Comparison of ENCODE assay signal across 7 mouse cellular contexts in genomic region chr3:144643301-144643871, GRCm38 (mm10).
DNase-seq lines count a peak whose midpoint lies in the region; ATAC-seq and TF ChIP-seq lines count a peak whose summit lies in the region.

No protein-coding gene starts in this region.

- no peak overlapping the region for H3K9ac ChIP-seq in heart, embryonic 12.5 days
- H3K9ac ChIP-seq in kidney, embryonic 16.5 days (replicated peaks; ENCODE audit: low read length), result no peak overlapping the region
- H3K9ac ChIP-seq in liver, embryonic 13.5 days, result no peak overlapping the region

- H3K4me1 ChIP-seq in heart, embryonic 12.5 days (replicated peaks), result peaks cover 13% of the 10 kb centered on the region
- H3K4me1 ChIP-seq in kidney, embryonic 16.5 days (ENCODE audit: insufficient read depth, low read length), result peaks cover 14% of the 10 kb centered on the region
- H3K4me1 ChIP-seq in liver, embryonic 13.5 days (replicated peaks), result peaks cover 16% of the 10 kb centered on the region
- H3K4me1 ChIP-seq in thymus, adult 2 months (replicated peaks; ENCODE audit: control insufficient read depth, insufficient read depth, low read length), result no peaks in the 10 kb centered on the region

- H3K27ac ChIP-seq in heart, embryonic 12.5 days (ENCODE audit: poor library complexity, severe bottlenecking), result peak overlapping the region; percentile 84
- peak overlapping the region; percentile 17; the same call in 1 of the 2 replicates for H3K27ac ChIP-seq in kidney, embryonic 16.5 days (ENCODE audit: low read length)
- H3K27ac ChIP-seq in liver, embryonic 13.5 days, result peak overlapping the region; percentile 43
- no peak overlapping the region for H3K27ac ChIP-seq in thymus, adult 2 months (ENCODE audit: control insufficient read depth, insufficient read depth, low read length)

- H3K9me3 ChIP-seq in heart, embryonic 12.5 days (replicated peaks), result peaks cover 3% of the 10 kb centered on the region; the same call in 1 of the 2 replicates
- H3K9me3 ChIP-seq in kidney, embryonic 16.5 days (ENCODE audit: low read length), result peaks cover 6% of the 10 kb centered on the region; the same call in 1 of the 2 replicates
- no peaks in the 10 kb centered on the region for H3K9me3 ChIP-seq in liver, embryonic 13.5 days (replicated peaks)

- H3K4me3 ChIP-seq in heart, embryonic 12.5 days, result no peak overlapping the region
- H3K4me3 ChIP-seq in kidney, embryonic 16.5 days (ENCODE audit: low read length), result no peak overlapping the region
- H3K4me3 ChIP-seq in liver, embryonic 13.5 days (replicated peaks), result no peak overlapping the region
- no peak overlapping the region for H3K4me3 ChIP-seq in thymus, adult 2 months (ENCODE audit: control insufficient read depth, insufficient read depth, low read length)

- no peaks in the 10 kb centered on the region for H3K36me3 ChIP-seq in heart, embryonic 12.5 days
- H3K36me3 ChIP-seq in kidney, embryonic 16.5 days (ENCODE audit: insufficient read depth, low read length), result no peaks in the 10 kb centered on the region
- no peaks in the 10 kb centered on the region for H3K36me3 ChIP-seq in liver, embryonic 13.5 days
- H3K36me3 ChIP-seq in thymus, adult 2 months (ENCODE audit: control insufficient read depth, insufficient read depth, low read length), result no peaks in the 10 kb centered on the region

- no peaks in the 10 kb centered on the region for H3K27me3 ChIP-seq in heart, embryonic 12.5 days (replicated peaks)
- H3K27me3 ChIP-seq in kidney, embryonic 16.5 days (ENCODE audit: insufficient read depth, low read length), result no peaks in the 10 kb centered on the region
- no peaks in the 10 kb centered on the region for H3K27me3 ChIP-seq in liver, embryonic 13.5 days
- no peaks in the 10 kb centered on the region for H3K27me3 ChIP-seq in thymus, adult 2 months (ENCODE audit: control insufficient read depth, insufficient read depth, low read length)

- peak; percentile 51 to 55 for DNase-seq in adrenal gland, postnatal 36 days
- DNase-seq in fat pad, adult 2 months (ENCODE audit: extremely low read depth, low read depth, low spot score), result peak; percentile 64
- no peak for DNase-seq in liver, embryonic 13.5 days
- DNase-seq in neural tube, embryonic 10.5 days (ENCODE audit: extremely low spot score, low spot score), result peak; percentile 58
- DNase-seq in thymus, adult 2 months, result no peak

- TF ChIP-seq POLR2A in thymus, adult 2 months (IDR thresholded peaks at IDR 0.05; ENCODE audit: control insufficient read depth, extremely low read depth, insufficient read depth, low read length, poor library complexity), result no peak

- WGBS in heart, embryonic 12.5 days, result 0% methylated on average over 2 of the region's 2 CpGs
- WGBS in kidney, embryonic 16.5 days, result 2% methylated on average over 2 of the region's 2 CpGs
- WGBS in liver, embryonic 13.5 days (ENCODE audit: insufficient replicate concordance), result 4% methylated on average over 2 of the region's 2 CpGs
- 35% methylated on average over 2 of the region's 2 CpGs for WGBS in thymus, adult 2 months

- peak overlapping the region; percentile 23; the same call in 1 of the 2 replicates for H3K4me2 ChIP-seq in heart, embryonic 12.5 days
- no peak overlapping the region for H3K4me2 ChIP-seq in kidney, embryonic 16.5 days (replicated peaks; ENCODE audit: low read depth, low read length)
- no peak overlapping the region for H3K4me2 ChIP-seq in liver, embryonic 13.5 days

- no peak for TF ChIP-seq CTCF in thymus, adult 2 months (IDR thresholded peaks at IDR 0.05; ENCODE audit: borderline replicate concordance, control insufficient read depth, extremely low read depth, insufficient read depth, low read length, poor library complexity)

- ATAC-seq in heart, embryonic 12.5 days (ENCODE audit: insufficient number of reproducible peaks, low FRiP score), result peak; percentile 85
- ATAC-seq in kidney, embryonic 16.5 days (ENCODE audit: low FRiP score, low TSS enrichment), result peak; percentile 95
- peak; percentile 65 for ATAC-seq in liver, embryonic 13.5 days (ENCODE audit: low read depth)

Comparison
In these comparisons a context has a peak if more than half of its experiments do, and no peak if none do; other contexts are left out.
1. DNase-seq: peak in adrenal gland, postnatal 36 days (2 of 2), fat pad, adult 2 months (single experiment) and neural tube, embryonic 10.5 days (single experiment); none in liver, embryonic 13.5 days (single experiment) and thymus, adult 2 months (single experiment).
2. Peak in every context shown above with its lines, with median percentiles within 50 percentile points of each other: ATAC-seq.